Mouse (Mus musculus) cerebellum, postnatal 14 days (tissue): Measurements from ENCODE around the gene Elovl5.

Source experiments
- DNase-seq, 2 experiments: peaks; one replicate each; pipeline ENCODE4 v3.0.0; 2021; ENCODE audit warnings: mixed read lengths in 2 of 2

The Elovl5 gene

DNA sequence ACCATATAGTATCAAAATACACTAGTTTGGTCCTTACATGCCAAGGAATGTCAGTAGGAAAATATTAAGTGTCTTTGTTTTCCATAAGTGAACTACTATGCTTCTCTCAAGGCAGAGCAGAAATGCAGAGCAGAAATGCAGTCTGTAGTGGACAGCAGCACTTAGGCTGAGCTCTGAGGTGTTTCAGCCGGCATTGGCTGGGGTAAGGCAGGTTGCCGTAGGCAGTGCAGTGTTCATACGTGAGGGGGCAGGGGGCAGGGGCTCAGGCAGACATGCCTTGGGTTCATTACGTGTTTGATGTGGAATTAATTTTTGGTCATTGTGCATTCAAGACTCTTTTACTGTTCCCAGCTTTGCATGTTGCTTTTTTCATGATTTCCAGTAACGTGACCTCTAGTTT is 12.1 kb downstream of the Elovl5 start:
- DNase-seq, result no peak

GRCm38 (mm10) chr9:77930036-77930859 is 13.1 kb downstream of the Elovl5 start:
- no peak for DNase-seq

DNA sequence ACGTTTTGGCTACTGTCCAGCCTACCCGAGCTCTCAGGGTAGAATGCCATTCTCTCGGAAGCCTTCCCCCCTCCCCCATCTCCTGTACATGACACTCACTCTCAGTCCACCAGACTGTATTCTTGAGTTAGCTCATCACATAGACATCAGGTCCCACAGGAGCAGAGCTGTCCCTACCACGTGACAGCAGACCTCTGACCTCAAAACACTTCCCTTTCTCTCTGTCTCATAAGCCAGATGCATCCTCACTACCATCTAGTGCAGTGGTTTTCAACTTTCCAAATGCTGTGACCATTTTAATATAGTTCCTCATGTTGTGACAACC is 13.7 kb downstream of the Elovl5 start:
- DNase-seq, result no peak

GRCm38 (mm10) chr9:77931740-77932139 is 14.6 kb downstream of the Elovl5 start:
- no peak for DNase-seq

DNA sequence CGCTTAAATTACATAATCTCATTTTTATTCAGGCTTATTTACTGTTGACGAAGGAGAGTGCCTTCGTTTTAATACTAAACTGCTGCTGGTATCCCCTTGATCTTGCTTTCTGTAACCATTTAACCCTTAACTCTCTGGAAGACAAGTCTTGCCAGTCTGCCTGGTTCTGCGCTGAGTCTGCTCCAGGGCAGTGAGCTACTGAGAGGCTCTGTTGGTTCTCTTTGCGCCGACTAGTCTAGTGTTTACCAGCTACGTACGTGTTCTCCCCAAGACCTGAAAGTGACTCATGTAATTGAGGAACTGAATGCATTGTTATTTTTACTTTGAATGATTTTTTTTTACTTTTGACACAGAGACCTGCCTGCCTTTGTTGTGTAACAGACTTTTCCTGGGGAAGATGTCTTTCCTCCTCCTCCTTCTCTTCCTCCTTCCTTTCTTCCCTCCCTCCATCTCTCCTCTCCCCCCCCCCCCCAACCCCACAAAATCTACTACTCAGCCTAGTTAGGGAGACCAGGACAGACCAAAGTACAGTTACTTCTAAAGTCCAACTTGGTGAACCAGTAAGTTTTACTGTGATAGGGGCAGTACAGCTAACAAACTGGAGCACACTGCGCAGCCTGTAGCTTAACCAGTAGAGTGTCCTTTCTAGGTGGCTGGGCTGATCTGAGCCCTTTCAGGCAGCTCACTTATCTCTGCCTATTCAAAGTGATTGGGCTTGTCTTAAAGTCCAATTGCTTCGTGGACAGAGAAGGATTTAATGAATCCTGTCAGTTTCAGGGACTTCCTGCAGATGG is 18.9 kb downstream of the Elovl5 start:
- no peak for DNase-seq

DNA sequence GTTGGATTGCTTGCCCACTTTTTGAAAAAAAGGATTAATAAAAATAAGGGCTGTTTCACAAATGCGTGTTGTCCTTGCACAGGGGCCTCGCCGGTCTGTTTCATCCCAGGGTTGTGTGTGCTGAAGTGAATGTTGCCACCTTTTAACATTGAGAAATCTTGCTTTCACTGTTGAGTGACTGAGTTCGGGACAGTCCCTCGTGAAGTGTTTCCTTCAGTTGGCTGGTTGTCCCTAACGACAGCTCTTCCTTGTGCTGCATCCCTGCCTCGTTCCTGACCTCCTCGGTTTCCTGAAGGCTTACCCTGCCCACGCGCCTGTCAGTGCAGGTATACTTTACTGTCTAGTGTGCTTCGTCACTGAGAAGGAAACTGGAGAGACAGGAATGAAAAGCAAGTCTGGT is 20.7 kb downstream of the Elovl5 start:
- DNase-seq, result no peak

DNA sequence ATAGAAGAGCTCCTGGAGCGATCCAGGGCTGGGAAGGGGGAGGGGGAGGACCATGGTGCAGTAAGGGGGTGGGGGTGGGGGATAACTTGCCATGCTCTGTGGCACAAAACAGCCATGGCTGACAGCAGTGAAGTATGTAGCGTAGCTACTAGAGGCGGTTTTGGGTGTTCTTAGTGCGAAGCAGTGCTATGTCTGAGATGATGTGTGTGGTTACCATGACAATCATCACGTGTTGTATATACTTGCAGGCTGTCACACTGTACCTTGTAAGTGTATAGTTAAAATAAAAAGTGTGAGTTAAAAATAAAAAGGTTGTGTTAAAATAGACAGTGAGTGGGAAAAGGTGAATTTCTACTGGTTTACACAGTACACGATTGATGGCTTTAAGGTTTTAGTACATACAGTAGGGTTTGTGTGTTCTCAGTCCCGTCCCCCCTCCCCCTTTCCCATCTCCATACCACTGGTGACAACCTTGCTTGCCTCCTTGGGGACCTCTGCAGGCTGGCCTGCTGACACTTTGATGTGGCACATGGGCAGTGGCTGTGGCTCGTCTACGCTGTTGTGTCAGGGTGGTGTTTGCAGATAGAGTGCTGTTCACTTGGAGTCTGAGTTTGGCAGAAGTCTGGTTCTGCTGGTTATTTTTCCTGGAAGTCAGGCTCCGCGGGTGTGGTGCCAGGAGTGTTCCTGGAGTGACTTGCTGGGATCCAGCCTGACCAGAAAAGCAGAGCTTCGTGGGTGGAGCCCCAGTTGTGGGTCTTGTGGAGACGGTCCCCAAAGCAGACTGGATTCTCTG is 21.8 kb downstream of the Elovl5 start:
- DNase-seq, result no peak

GRCm38 (mm10) chr9:77939554-77939920 is 22.4 kb downstream of the Elovl5 start:
- no peak for DNase-seq

DNA sequence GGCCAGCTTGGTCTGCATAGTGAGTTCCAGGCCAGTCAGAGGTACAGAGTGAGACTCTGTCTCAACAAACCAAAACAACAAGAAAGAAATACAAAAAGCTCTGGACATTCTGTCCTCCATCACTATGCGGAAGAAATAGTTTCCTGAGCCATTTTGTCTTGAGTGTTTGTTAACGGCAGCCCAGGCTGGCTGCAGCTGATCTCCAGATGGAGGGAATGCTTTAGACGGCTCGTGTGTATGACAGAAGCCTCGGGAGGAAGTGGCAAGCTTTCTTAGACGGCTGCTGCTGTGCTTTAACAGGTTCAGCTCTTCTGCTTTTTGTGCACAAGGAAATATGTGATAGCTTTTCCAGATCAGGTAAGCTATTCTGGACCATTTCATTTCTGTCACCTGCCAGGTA is 23.9 kb downstream of the Elovl5 start:
- DNase-seq, result no peak

GRCm38 (mm10) chr9:77941836-77942235 is 24.7 kb downstream of the Elovl5 start:
- DNase-seq, result no peak

- no peak for DNase-seq
Observed at GRCm38 (mm10) chr9:77942411-77942810, 25.2 kb downstream of the Elovl5 start.

- no peak for DNase-seq
Observed at GRCm38 (mm10) chr9:77943316-77943715, 26.2 kb downstream of the Elovl5 start.

GRCm38 (mm10) chr9:77944195-77944594 is 27.0 kb downstream of the Elovl5 start:
- DNase-seq, result no peak

GRCm38 (mm10) chr9:77945792-77946666 is 28.9 kb downstream of the Elovl5 start:
- peak in 1 of 2 experiments; percentile 35 for DNase-seq

DNA sequence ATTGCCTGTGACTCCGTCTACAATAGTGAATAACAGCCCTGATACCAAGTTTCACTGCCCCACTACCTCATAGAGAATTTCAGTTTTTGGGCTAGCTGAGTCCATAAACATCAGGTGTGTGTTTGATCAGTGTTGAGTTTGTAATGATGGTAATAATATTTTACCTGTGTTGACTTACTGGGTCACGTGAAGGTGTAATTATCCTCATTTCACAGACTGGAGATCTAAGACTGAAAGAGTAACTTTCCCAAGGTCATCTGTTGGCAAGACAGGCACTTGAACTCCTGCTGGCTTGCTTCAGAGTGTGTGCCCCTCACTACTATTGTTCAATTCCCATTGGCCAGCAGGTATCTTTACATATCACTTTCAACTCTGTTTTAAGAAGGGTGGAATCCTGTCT is 31.1 kb downstream of the Elovl5 start:
- DNase-seq, result no peak

GRCm38 (mm10) chr9:77949753-77950268 is 32.6 kb downstream of the Elovl5 start:
- no peak for DNase-seq

DNA sequence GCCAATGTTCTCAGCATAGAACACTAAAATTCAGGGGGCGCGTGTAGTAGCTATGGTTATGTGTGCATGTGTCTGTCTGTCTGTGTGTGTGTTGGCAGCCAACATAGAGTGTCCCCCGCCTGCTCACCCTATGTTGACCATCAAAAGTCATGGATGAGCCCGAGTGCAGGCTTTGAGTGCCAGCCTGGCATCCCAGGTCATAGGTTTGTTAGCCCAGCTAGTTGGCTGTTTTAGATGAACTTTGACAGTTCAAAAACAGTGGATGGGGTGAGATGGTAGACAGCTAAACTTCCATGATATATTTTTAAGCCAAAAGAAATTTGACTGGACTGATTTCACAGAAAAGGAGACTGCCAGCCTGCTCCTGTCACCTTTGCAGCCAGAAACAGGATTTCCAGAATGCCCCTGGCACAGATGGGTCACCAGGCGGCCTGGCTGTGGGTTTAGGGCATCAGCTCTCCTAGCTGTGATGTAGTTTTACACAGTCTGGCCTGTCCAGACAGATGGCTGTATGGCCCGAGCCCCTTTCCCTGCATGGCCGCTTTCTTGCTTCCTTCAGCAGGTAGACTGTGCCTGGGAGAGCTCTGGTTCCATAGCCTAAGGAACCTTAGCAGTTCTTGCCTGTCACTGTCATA is 33.8 kb downstream of the Elovl5 start:
- peak; percentile 70 to 71 for DNase-seq

DNA sequence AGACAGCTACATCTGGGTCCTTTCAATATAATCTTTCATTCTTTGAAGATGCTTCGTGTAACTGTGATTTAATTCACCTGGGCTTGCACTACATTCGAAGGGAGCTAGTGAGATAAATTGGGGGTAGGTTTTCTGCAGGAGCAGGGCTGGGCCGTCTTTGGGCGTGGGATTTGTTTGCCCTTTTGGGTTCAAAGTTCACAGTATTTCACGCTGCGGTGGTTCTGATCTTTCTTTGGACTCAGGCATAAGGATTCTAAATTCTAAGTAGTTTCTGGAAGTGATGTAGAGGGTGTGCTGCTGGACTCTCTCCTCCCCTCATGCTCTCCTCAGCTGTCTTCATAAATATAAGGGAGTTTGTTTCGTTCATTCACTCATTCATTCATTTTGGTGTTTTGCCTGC is 34.8 kb downstream of the Elovl5 start:
- no peak for DNase-seq

DNA sequence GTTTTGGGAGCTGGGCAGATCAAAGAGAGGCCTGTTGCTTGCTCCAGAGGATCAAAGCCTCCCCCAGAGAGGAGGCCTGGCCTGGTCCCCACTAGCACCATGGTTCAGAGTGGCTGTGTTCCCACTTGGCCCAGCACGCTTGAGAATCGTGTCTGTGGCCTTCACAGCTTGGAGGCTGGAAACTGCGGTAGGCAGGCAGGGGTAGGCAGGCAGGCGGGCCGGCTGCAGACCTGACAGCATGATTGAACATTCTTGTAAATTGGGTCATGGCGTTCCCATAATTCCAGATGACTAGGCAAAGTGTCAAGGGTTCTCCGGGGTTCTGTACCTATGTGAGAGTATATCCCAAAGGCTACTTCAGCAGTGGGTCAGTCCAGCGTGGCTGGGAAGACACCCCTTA is 35.9 kb downstream of the Elovl5 start:
- peak; percentile 45 to 59 for DNase-seq

- no peak for DNase-seq
Observed at GRCm38 (mm10) chr9:77954496-77954895, 37.3 kb downstream of the Elovl5 start.

DNA sequence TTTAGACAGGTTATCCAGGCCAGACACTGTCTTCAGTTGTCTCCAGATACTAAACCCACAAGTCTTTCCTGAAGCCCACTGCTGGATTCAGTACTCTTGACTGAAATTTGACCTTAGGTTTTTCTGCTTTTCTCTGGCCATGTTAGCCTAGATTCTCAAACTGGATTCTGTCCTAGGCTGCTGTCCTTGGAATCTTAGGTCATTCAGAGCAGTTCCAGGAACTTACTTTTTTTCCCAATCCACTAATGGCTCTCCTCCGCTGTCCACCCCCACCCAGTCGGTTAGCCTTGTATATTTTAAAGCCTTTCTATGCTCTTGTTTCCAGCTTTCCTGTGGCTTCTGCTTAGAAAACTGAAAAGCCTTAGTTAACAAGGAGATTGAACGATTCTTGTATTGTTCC is 37.8 kb downstream of the Elovl5 start:
- no peak for DNase-seq

- DNase-seq, result no peak
Observed at GRCm38 (mm10) chr9:77955511-77955910, 38.3 kb downstream of the Elovl5 start.
